ENCODE assay signal across 21 mouse cellular contexts in genomic region chr2:38367023-38367422, GRCm38 (mm10). TPM values are rescaled to one million over a fixed set of nuclear protein-coding genes. Genes with fewer than 3 reads are reported as not detected.
DNase-seq lines count a peak whose midpoint lies in the region; ATAC-seq and TF ChIP-seq lines count a peak whose summit lies in the region.
"Had no signal": no experiment of that assay in that cellular context is flagged by ENCODE, and none has a peak within 500 bp of the region (broad histone marks: within the 10 kb centered on the region; RNA-seq: fewer than 3 reads in every experiment).

No protein-coding gene starts in this region.

- intact Hi-C loops in gastrocnemius, adult 2 months (cut with DNase I) = no loop called here
- intact Hi-C loops in gastrocnemius, postnatal 14 days (cut with DNase I; ENCODE audit: low total_unique reads) = no loop called here
- intact Hi-C loops in heart, postnatal 10 days (cut with DNase I) = no loop called here

- no peaks in the 10 kb centered on the region for H3K9me3 ChIP-seq in midbrain, embryonic 16.5 days (replicated peaks; ENCODE audit: control insufficient read depth, low read length, poor library complexity, severe bottlenecking)
- H3K9me3 ChIP-seq in heart, embryonic 11.5 days (replicated peaks; ENCODE audit: control insufficient read depth, low read length) = no peaks in the 10 kb centered on the region
- H3K9me3 ChIP-seq: heart, embryonic 13.5 days; neural tube, embryonic 12.5 days had no signal

- H3K9ac ChIP-seq in midbrain, embryonic 16.5 days (ENCODE audit: low read depth, low read length) = 0 out of 2 replicates have a peak overlapping the region, but pooled peaks have one; percentile 1
- H3K9ac ChIP-seq in heart, embryonic 11.5 days (ENCODE audit: low read depth, low read length) = no peak overlapping the region
- H3K9ac ChIP-seq: heart, embryonic 13.5 days; neural tube, embryonic 12.5 days had no signal

- H3K4me2 ChIP-seq in midbrain, embryonic 16.5 days (ENCODE audit: low read length) = no peak overlapping the region
- H3K4me2 ChIP-seq in heart, embryonic 11.5 days = no peak overlapping the region
- H3K4me2 ChIP-seq: heart, embryonic 13.5 days; neural tube, embryonic 12.5 days had no signal

- no peaks in the 10 kb centered on the region for H3K36me3 ChIP-seq in midbrain, embryonic 16.5 days (ENCODE audit: control insufficient read depth, insufficient read depth, low read length)
- no peaks in the 10 kb centered on the region for H3K36me3 ChIP-seq in heart, embryonic 11.5 days (ENCODE audit: control insufficient read depth, insufficient read depth, low read length)
- H3K36me3 ChIP-seq: heart, embryonic 13.5 days; neural tube, embryonic 12.5 days had no signal

- H3K27ac ChIP-seq in gastrocnemius, adult 2 months = 0 out of 2 replicates have a peak overlapping the region, but pooled peaks have one; percentile 31
- H3K27ac ChIP-seq in midbrain, embryonic 16.5 days (ENCODE audit: low read length) = no peak overlapping the region
- no peak overlapping the region for H3K27ac ChIP-seq in heart, embryonic 11.5 days (ENCODE audit: low read depth, low read length)
- H3K27ac ChIP-seq: heart, embryonic 13.5 days; kidney, postnatal 0 days; macrophage; neural tube, embryonic 12.5 days; stomach, postnatal 0 days had no signal

- H3K27me3 ChIP-seq in midbrain, embryonic 16.5 days (ENCODE audit: control insufficient read depth, insufficient read depth, low read depth, low read length) = peaks cover 27% of the 10 kb centered on the region
- H3K27me3 ChIP-seq in heart, embryonic 11.5 days (ENCODE audit: control insufficient read depth, insufficient read depth, low read length) = peaks cover 72% of the 10 kb centered on the region

- H3K4me1 ChIP-seq in midbrain, embryonic 16.5 days (ENCODE audit: control insufficient read depth, insufficient read depth, low read length) = peaks cover 7% of the 10 kb centered on the region
- H3K4me1 ChIP-seq in heart, embryonic 11.5 days (ENCODE audit: control insufficient read depth, insufficient read depth, low read length) = no peaks in the 10 kb centered on the region; the same call in 1 of the 2 replicates
- H3K4me1 ChIP-seq: neural tube, embryonic 12.5 days had no signal

- DNase-seq in gastrocnemius, adult 2 months = peak; percentile 62
- DNase-seq in gastrocnemius, postnatal 25 days = no peak
- DNase-seq in retina, postnatal 1 day = peak; percentile 28
- DNase-seq in retina, embryonic 14.5 days (ENCODE audit: low spot score) = no peak
- peak; percentile 24 for DNase-seq in gastrocnemius, postnatal 14 days
- no peak for DNase-seq in heart, postnatal 10 days
- DNase-seq: adrenal gland, adult 2 months; cerebellum, adult 11 months; cerebellum, postnatal 14 days; liver; lung, adult 2 months; thymus, postnatal 25 days had no signal

- no peak overlapping the region for H3K4me3 ChIP-seq in gastrocnemius, adult 2 months
- no peak overlapping the region for H3K4me3 ChIP-seq in midbrain, embryonic 16.5 days (ENCODE audit: low read depth, low read length)
- no peak overlapping the region for H3K4me3 ChIP-seq in heart, embryonic 11.5 days (ENCODE audit: low read depth, low read length)
- H3K4me3 ChIP-seq: heart, embryonic 13.5 days; neural tube, embryonic 12.5 days had no signal

- 22% methylated on average over 9 of the region's 9 CpGs for WGBS in midbrain, embryonic 16.5 days
- 13% methylated on average over 9 of the region's 9 CpGs for WGBS in heart, embryonic 11.5 days (ENCODE audit: insufficient replicate concordance)

- no peak; the same call in 1 of the 2 replicates for ATAC-seq in midbrain, embryonic 16.5 days
- ATAC-seq in heart, embryonic 11.5 days (replicated peaks; ENCODE audit: insufficient number of reproducible peaks, low FRiP score, low TSS enrichment) = no peak

- no peak for TF ChIP-seq CTCF in gastrocnemius, adult 2 months (IDR thresholded peaks at IDR 0.05)

RNA-seq across cellular contexts. Expression of gene Lhx2, which starts 27.9 kb away (rescaled TPM):
- under 1 TPM; 0.13 to 0.22 TPM for total RNA-seq in gastrocnemius, adult 2 months (2021)
- under 1 TPM; 0.13 to 0.38 TPM for total RNA-seq in gastrocnemius, postnatal 25 days (2021)
- under 1 TPM; 0.23 to 0.29 TPM for total RNA-seq in gastrocnemius, postnatal 14 days (2021)
- polyA plus RNA-seq in midbrain, embryonic 16.5 days (2015; fragmentation: Nextera tagmentation; extraction: Ambion mirVana) = 37.1 and 44.3 TPM in 2 replicates
- total RNA-seq in heart, postnatal 10 days (2021) = under 1 TPM in 1 of 2 experiments, not detected in 1; 0.15 TPM
- 0.49 and 0.68 TPM in 2 replicates for polyA plus RNA-seq in heart, embryonic 11.5 days (2014; fragmentation: Nextera tagmentation; extraction: Ambion mirVana)
- total RNA-seq: adrenal gland, adult 2 months; hematopoietic stem cell, adult 5-6 weeks had no signal
- polyA plus RNA-seq: adrenal gland, adult 2 months; intestine, embryonic 14.5 days; lung, adult 2 months; stomach, postnatal 0 days had no signal

Comparison
In these comparisons a context has a peak if more than half of its experiments do, and no peak if none do; other contexts are left out.
1. DNase-seq: peak in gastrocnemius, adult 2 months (single experiment), retina, postnatal 1 day (single experiment) and gastrocnemius, postnatal 14 days (single experiment); none in gastrocnemius, postnatal 25 days (single experiment), retina, embryonic 14.5 days (single experiment) and heart, postnatal 10 days (0 of 2).